ENCODE assay signal across 25 mouse cellular contexts in the genomic region with DNA sequence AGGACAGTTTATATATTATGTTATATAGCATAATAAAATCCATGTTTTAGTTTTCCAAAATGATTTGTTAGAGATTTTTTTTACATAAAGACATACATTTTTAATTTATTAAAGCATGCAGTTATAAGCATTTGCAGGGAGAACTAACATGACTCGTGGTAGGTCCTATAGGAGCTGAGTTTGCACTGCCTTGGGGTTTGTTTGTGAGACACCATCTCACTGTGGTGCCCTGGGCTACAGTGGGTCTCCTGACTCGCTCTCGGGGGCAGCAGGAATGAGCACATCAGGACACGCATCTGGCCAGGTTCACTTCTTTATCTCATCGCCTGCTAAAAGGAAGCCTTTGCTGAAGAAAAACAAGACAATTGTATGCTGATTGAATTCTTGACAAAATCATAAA.
"Had no signal": no experiment of that assay in that cellular context is flagged by ENCODE, and none has a peak within 500 bp of the region (broad histone marks: within the 10 kb centered on the region; RNA-seq: fewer than 3 reads in every experiment).

No protein-coding gene starts in this region.

- H3K9me3 ChIP-seq: heart, embryonic 13.5 days; heart, embryonic 15.5 days; hindbrain, embryonic 13.5 days; hindbrain, embryonic 15.5 days; kidney, embryonic 15.5 days; limb, embryonic 12.5 days; liver, embryonic 12.5 days had no signal

- H3K27me3 ChIP-seq: heart, embryonic 13.5 days; heart, embryonic 15.5 days; hindbrain, embryonic 13.5 days; hindbrain, embryonic 15.5 days; kidney, embryonic 15.5 days; limb, embryonic 12.5 days; liver, embryonic 12.5 days had no signal

- H3K4me3 ChIP-seq: heart, adult 2 months; heart, embryonic 13.5 days; heart, embryonic 15.5 days; hindbrain, embryonic 13.5 days; hindbrain, embryonic 15.5 days; kidney, embryonic 15.5 days; limb, embryonic 12.5 days; liver, embryonic 12.5 days had no signal

- H3K9ac ChIP-seq: heart, embryonic 13.5 days; heart, embryonic 15.5 days; hindbrain, embryonic 13.5 days; hindbrain, embryonic 15.5 days; kidney, embryonic 15.5 days; limb, embryonic 12.5 days; liver, embryonic 12.5 days had no signal

- H3K4me1 ChIP-seq: heart, embryonic 13.5 days; heart, embryonic 15.5 days; hindbrain, embryonic 13.5 days; hindbrain, embryonic 15.5 days; kidney, embryonic 15.5 days; liver, embryonic 12.5 days had no signal

- DNase-seq: gastrocnemius, postnatal 14 days; gastrocnemius, postnatal 36 days; heart, adult 11 months; heart, adult 2 months; heart, postnatal 14 days; heart, postnatal 36 days; kidney, adult 11 months; kidney, adult 2 months; kidney, adult 9 months; kidney, postnatal 14 days; kidney, postnatal 36 days; layer of hippocampus, adult 9-11 months; layer of hippocampus, postnatal 36 days; left cerebral cortex, postnatal 4 days had no signal

- H3K27ac ChIP-seq: heart, adult 2 months; heart, embryonic 13.5 days; heart, embryonic 15.5 days; hindbrain, embryonic 13.5 days; hindbrain, embryonic 15.5 days; hindbrain, postnatal 0 days; kidney, embryonic 15.5 days; kidney, postnatal 0 days; limb, embryonic 12.5 days; liver, embryonic 12.5 days had no signal

- ATAC-seq: hindbrain, postnatal 0 days; intestine, embryonic 16.5 days; liver, embryonic 12.5 days had no signal

- H3K36me3 ChIP-seq: heart, embryonic 13.5 days; heart, embryonic 15.5 days; hindbrain, embryonic 13.5 days; hindbrain, embryonic 15.5 days; kidney, embryonic 15.5 days; limb, embryonic 12.5 days; liver, embryonic 12.5 days had no signal

- H3K4me2 ChIP-seq: heart, embryonic 11.5 days; heart, embryonic 13.5 days; heart, embryonic 15.5 days; hindbrain, embryonic 13.5 days; hindbrain, embryonic 15.5 days; kidney, embryonic 15.5 days; limb, embryonic 12.5 days; liver, embryonic 12.5 days had no signal
